Mouse (Mus musculus) frontal cortex, postnatal 36 days (tissue): ENCODE data around the gene Emx2.

Source experiments
- DNase-seq, 2 experiments: peaks; one replicate each; pipeline ENCODE4 v3.0.0; 2022; ENCODE audit warnings: low spot score in 2 of 2

The Emx2 gene

GRCm38 (mm10) chr19:59457951-59458742 is at the start of gene Emx2:
Gene Emx2 (plus strand): TSS chr19:59458372.
- DNase-seq: peak in 1 of 2 experiments; percentile 75

DNA sequence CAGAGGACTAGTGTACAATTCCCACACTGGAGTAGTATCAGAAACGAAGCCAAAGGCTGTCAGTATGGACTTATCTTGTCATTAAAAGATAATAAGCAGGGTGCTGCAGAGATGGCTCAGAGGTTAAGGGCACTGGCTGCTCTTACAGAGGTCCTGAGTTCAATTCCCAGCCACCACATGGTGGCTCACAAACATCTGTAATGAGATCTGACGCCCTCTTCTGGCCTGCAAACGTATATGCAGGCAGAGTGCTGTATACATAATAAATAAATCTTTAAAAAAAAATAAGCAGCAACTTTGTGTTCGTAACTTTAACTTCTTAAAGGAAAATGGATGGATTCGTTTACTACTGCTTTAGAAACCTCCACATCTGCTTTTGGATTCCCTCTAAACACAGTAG is 44.0 kb upstream of the Emx2 start:
- no peak for DNase-seq

DNA sequence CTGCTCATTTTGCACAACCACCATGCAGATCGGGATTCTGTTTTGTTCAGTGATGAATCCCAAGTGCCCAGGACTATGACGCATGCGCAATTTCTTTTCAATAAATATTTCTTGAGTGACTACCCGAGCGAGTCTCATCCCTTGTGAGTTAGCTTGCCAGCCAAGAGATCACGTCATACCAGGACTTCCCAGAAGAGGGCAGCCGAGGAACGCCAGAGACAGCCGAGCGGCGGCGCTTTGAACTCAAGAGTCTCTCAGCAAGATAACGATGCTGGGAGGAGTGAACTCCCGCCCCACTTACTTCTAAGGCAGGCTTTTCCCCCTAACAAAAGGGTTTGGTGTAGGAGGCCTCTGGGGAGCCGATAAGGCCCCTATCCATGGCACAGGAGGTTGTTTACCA is 40.1 kb upstream of the Emx2 start:
- peak; percentile 93 to 96 for DNase-seq

DNA sequence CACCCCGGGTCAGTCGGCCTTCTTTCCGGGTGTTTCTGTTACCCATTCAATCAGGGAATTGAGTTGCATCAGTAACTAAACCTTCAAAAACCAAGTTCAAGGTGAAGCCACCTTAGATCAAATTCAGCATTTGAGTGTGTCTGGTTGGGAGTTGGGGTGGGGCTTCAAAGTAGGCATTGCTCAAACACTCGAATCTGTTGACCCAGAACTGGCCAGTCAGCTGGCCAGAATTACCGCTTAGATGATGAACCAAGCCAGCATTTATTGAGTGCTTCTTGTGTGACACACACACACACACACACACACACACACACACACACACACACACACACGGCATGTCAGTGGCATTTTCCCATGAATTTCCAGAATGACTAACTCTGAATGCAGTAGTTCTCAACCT is 39.5 kb upstream of the Emx2 start:
- no peak for DNase-seq

GRCm38 (mm10) chr19:59422393-59422792 is 35.8 kb upstream of the Emx2 start:
- DNase-seq: no peak

GRCm38 (mm10) chr19:59423685-59424084 is 34.5 kb upstream of the Emx2 start:
- no peak for DNase-seq

- DNase-seq: no peak
Observed at GRCm38 (mm10) chr19:59424975-59425374, 33.2 kb upstream of the Emx2 start.

GRCm38 (mm10) chr19:59432286-59432685 is 25.9 kb upstream of the Emx2 start:
- DNase-seq: no peak

- DNase-seq: no peak
Observed at GRCm38 (mm10) chr19:59450561-59451135, 7.5 kb upstream of the Emx2 start.

DNA sequence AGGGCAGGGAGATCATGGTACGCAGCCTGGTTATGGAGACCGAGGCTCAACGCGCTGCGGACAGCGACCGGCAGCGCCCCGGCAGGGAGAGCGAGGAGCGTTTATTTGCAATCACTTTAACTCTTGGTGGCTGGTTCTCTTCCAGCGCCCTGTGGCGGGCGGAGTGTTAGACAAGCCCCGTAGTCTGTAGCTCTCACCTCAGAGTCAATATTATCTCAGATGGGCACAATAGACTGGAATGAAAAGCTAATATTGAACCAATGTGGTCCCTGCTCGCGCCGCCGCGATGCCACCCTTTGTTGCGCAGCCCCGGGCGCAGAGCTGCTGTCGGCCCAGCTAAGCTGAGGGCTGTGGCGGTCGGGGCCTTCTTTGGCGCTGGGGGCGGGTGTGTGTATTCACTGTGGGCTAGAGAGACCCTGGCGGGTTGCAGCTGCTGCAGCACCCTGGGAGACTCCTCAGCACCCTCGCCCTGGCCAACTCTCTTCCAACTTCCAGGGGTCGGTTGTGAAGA is 6.7 kb upstream of the Emx2 start:
- no peak for DNase-seq

GRCm38 (mm10) chr19:59452321-59452720 is 5.9 kb upstream of the Emx2 start:
- DNase-seq: no peak

DNA sequence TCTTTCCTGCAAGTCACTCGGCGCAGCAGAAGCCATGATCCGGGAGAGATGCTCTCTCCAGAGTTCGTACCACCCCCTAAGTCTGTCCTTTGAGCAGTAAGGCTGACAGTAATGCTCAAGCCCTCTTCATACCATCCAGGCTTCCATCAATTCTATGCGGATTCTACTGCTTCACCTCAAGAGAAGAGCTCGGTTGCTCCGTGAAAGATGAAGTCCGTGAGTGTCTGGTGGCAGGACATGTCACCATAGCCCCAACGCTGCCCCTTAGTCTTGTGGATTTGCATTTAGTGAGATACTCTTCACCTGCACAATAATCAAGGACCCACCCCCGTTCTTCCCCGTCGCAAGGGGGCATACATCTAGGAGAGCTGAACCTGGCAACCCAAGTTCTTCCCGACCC is 4.6 kb upstream of the Emx2 start:
- DNase-seq: no peak

DNA sequence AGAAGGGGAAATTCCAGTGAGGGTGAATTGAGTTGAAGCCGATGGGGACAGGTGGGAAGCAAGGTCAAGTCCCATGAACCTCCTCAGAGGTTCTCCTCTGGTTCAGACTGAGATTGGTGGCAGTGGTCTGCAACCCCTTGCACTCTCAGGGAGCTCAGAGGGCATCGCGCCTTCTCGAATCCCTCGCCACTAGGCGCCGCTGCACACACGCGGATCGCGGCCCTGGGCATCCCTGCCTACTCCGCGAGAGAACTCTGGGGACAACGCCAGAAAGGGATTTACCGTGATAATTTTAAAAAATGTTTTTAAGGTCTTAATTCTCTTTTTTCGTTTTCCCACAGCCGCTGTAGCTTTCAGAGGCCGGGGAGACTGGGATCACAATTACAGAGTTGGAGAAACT is 4.0 kb upstream of the Emx2 start:
- DNase-seq: peak; percentile 81 to 82

GRCm38 (mm10) chr19:59455671-59456070 is 2.5 kb upstream of the Emx2 start:
- DNase-seq: no peak

DNA sequence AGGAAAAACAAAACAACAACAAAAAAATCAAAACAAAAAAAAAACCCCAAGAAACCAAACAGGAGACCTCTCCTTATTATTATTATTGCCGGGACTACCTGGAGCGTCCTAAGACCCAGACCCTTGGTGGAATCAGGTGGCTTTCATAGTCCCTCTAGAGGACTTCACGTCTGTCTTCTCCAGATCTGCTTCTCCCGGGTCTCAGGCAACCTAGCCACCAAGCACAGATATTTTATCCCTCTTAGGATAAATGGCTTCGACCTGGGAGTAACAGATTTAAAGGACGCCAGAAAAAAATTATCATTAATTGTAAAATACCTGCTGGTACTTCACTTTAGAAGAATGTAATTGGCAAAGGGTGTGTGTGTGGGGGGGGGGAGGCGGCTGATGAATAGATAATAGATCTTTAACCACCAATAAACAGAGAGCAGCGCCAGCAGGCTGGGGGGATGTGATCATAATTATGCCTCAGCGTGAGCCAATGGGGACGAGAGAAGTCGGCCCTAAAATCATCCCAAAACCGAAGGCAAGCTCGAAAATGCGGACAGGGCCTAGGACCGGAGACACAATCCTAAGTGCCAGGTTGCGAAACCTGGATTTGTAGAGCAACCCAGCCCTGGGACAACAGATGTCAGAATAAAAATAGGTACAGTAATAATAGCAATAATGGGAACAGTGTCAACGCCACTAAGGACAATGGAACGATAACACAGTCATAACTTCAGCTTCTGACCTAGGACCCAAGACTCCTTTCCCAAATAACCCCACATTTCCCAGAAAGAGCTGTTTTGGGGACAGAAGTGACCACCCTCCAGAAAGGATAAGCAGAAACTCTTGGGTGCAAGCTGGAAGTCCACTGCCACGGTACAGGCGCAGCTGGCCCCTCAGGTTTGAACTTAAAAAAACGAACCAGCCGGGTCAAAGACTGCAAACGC is 894 bp upstream of the Emx2 start:
- no peak for DNase-seq

DNA sequence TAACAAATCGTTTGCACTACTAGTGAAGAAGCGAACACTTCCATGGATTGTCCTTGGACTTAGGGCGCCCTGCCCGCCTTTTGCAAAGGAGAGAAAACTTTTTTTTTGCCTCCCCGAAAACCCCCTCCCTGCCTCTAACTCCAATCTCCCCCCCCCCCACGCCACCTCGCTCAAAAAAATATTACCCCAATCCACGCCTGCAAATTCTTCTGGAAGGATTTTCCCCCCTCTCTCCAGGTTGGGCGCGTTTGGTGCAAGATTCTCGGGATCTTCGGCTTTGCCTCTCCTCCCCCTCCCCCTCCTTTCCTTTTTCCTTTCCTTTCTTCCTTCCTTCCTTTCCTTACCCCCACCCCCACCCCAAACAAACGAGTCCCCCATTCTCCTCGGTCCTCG is 567 bp downstream of the Emx2 start:
- no peak for DNase-seq

- no peak for DNase-seq
Observed at GRCm38 (mm10) chr19:59459158-59459781, 1.1 kb downstream of the Emx2 start.

DNA sequence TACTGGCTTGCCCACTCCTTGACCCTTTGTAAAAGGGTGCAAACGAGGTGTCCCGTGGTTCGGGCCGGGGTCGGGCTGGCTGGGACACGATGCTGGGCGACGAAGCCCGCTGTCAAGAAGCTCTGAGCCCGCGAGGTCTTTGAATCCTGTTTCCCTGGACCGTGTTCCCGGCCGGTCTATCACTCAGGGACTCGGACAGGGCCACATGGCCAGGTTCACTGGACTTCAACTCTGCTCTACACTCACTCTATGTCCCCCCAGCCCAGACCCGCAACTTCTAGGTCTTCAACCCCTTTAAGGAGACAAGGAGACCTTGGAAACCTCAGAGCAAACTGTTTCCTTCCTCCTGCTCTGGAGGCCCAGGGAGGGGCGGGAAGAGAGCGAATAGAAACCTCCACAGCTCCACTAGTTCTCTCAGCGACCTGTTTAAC is 1.7 kb downstream of the Emx2 start:
- no peak for DNase-seq

GRCm38 (mm10) chr19:59460328-59461115 is 2.4 kb downstream of the Emx2 start:
- DNase-seq: no peak

DNA sequence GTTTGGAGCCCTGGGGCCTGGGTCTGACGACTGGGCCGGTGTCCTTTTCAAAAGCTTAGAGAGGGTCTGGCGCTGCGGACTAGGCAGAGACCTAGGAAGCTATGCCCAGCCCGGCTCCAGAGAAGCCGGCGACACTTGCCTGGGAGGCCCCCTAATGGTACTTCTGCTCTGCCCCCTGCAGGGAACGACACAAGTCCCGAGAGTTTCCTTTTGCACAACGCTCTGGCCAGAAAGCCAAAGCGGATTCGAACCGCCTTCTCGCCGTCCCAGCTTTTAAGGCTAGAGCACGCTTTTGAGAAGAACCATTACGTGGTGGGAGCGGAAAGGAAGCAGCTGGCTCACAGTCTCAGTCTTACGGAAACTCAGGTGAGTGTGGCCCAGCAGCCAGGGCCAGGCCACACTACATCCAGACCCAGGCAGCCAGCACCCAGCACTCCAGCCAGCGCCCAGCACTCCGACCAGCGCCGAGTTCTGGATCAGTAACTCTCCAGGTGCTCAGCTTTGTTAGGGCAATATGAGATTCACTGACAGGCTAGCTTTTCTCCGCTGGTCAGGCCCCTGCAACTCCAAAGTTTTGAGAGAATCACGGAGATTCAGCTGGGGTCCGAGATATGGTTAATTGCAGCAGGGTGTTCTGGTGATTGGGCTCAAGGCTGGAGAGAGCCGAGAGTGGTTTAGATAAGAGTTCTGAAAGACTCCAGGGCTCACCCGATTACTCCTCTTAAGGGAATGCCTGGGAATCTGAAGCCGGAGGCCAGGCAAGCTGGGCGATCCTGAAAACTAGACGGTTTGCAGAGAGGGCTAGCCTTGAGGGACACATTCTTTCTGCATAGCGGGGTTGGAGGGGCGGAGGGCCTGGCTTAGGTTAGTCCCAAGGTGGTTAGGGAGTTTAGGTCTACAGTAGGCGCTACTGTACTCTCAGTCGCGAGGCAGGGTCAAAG is 3.6 kb downstream of the Emx2 start:
- DNase-seq: no peak
